Mouse (Mus musculus) thymus, adult 18-20 months (tissue): ENCODE measurements around the gene Edf1.

Experiments used
- DNase-seq, 2 experiments: peaks; one replicate each; pipeline ENCODE4 v3.0.0; 2022; ENCODE audit warnings: mixed read lengths in 2 of 2

The Edf1 gene

DNA sequence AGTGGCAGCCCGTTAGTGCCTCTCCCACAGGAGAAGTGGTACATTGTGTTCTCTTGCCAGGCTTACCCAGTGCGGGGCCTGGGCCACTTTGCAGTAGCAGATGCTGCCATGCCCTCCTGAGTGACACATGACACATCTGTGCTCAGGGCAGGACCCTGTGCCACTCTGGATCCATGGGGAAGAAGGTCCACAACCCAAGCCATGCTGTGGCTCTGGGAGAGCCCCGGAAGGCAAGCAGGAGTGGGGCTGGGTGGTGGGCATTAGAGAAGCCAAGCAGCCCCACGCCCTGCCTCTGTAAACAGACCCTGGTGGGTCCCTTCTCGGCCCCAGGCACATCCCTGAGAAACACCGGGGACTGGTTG, 25.5 kb downstream of the Edf1 start:
- no peak for DNase-seq

DNA sequence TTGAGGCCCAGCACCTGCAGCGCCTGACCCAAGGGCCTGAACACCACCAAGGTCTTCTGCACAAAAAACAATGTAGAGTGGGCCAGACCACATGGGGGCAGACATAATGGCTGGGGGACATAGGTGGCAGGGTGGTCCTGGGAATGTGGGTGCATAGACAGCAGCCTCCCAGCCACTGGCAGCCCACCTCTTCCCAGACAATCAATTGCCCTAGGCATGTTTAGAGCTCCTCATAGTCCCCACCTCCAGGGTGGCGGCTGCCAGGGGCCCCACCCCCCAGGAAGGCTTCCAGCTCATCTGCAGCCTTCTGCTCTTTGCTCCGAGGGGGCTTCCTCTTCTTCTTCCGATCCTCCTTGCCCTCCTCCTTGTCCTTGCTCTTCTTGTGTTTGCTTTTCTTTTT, 25.9 kb downstream of the Edf1 start:
- no peak for DNase-seq

DNA sequence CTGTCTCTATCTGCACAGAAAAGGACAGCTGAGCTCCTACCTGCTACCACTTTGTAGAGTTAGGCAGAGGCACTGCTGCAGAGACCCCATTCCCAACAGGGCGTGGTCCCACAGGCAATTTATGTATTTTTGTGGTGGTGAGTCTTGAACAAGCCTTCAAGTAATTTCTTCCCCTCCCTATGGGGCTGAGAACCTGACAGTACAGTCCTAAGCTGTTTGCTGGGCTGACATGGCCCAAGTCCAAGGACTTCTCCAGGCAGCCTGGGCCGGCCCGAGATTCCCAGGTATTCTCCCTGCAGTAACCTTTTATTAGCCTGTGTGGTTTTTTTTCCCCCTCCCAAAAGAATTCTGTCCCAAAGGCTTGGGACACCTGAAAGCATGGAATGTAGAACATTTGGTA, 26.5 kb downstream of the Edf1 start:
- no peak for DNase-seq

DNA sequence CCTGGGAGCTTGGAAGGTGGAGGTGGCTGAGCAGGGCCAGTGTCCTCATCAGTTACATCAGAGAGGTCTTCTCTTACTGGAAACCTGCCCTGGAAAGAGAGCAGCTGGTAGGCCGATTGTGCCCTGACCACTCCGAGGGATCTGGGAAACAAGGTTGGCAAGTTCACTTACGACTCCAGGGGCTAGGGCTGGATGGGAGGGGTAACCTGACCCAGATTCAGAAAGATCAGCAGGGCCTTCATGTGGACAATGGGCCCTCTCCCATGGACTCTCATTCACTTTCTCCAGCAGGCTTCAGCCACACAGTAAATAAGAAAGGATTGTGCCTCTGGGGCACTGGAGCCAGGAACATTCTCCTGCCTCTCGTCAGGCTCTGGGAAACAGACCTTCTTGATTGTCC, 27.2 kb downstream of the Edf1 start:
- DNase-seq = no peak

DNA sequence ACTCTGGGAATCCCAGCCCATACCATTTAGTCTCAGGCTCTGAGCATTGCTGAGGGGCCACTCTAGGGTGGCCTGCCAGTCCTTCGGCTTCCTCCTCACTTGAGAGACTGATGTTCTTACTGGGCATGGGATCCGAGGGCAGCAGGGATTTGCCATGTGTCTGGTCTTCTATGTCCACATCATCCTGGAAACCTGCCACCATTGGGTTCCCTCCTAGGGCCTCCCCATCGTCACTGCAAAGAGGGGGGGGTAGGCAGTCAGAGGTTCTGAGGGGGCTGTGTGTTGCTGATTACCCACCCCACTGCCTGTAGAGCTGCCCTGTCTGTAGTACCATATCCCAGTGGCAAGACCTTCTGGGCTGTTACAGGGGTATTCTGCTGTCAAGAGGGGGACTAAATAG, 28.0 kb downstream of the Edf1 start:
- DNase-seq = no peak

DNA sequence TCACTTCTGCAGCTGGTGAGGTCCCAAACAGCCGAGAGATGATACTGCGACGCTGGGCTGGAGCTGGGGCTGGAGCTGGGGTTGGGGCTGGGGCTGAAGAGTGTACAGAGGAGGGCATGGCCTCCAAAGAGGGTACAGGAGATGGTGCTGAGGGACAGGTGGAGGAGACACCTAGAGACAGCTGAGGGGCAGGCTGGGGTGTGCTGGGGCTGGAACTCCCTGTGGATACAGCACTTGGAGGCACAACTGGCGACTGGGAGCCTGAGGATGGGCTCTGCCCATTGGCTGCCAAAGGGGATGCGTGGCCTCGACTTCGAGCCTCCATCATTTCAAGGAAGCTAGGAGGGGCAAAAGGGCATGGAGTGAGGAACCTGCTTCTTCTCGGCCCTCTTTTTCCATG, 29.6 kb downstream of the Edf1 start:
- no peak for DNase-seq

DNA sequence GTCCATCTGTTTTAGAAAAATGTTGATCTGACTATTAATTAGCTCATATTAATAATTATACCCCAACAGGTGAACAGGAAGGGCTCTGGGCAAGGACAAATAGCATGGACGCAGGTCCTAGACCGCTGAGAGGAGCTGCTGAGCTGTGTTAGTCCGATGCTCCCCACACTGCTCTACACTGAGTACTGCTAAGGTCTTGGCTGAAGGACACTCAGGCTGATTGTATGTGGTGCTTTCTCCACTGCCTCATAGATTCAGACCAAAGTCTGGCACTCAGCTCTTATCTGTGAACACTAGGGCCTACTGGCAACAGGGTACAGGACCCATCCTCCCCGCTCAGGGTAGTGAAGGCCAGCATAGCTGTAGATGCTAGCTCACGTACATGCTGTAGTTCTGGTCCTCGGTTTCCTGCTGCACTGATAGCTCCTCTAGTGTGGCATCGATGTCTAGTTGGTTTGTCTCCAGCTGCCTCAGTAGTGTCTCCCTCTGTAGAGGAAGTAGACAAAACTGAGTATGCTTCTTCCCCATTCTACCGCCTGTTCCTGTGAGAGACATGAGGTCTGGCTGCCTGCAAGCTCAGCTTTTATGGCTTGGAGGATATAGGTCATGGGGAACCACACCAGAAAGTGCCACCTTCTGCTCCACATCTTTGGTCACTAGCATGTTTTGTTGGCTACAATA, 30.7 kb downstream of the Edf1 start:
- DNase-seq = no peak

DNA sequence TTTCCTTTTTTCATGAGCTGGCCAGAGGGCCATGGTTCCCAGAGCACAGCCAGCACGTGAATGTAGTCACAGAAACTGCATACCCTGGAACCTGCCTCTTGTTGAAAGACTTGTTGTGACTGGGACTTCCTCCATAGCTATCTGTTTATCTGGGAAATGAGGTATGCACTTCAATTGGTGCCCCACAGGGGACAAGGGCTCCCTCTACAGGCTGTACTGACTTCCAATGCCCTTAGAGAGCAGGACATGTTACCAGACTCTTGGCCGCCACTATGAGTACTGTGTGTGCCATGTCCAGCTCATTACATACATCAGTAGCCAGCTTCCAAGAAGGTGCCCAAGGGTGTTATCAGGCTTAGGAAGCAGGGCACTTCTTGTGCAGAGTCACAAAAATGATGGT, 34.2 kb downstream of the Edf1 start:
- DNase-seq = no peak

DNA sequence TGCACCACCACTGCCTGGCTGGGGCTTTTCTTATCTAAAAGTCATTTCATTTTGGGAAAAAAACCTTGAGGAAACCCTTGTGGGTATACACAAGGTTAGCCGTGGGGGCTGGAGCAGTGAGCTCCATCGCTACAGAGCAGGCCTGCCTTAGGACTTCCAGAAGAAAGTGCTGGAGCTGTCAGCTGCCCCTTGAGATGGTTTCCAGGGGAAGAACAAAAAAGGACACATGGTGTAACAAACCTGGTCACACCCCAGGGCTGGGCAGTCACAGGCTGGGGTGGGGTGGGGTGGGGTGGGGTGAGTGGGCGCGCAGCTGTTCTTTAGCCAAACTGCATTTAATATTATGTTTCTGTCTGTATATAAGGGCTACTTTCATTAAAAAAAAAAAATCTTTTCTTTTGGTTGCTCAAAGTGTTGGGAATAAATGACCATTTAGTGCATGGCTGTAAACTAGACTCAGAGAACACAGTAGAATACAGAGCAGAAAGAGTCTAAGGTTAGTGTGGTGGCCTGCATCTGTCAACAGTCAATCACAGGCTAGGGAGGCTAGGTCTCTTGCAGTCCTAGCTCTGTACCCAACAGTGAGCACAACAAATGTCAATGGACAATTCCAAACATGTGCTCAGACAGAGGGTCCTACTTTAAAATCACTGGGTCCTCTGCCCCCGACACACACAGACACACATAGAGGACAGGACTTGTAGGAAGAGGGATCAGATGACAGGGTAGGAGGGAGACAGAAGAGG, 39.3 kb downstream of the Edf1 start:
- no peak for DNase-seq

DNA sequence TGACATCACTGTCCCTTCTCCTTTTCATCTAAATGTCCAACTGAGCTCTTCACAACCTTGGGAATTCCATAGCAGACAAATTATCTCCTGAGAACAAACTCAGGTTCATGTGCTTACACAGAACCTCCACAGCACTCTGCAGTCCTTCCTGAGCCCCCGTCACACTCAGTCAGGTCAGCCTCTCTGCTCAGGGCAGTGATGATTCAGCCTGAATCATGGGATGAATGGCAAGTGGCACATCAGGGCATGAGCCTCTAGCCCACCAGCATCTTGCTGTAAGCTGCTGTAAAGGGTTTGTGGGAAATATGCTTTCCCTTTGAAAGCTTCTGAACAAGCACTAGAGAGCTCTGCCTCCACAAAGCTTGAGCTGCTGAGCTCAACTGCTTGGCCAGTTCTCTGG, 41.1 kb downstream of the Edf1 start:
- no peak for DNase-seq

DNA sequence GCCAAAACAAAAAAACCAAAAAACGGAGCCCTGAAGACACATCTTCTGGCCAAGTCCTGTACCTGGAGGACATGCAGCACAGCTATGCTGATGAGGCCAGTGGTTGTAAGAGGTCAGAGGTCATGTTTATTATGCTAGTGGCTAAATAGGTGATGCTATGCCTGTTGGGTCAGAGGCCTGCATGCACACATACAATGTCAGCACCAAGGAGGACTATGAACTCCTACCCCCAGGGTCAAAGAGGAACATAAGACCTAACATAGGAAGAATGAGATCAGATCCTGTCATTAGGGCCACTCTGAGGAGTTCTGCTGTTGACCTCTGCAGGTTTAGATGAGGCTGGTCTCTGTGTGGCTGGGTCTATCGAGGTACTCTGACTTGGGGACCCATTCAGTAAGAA, 42.4 kb downstream of the Edf1 start:
- DNase-seq = no peak

DNA sequence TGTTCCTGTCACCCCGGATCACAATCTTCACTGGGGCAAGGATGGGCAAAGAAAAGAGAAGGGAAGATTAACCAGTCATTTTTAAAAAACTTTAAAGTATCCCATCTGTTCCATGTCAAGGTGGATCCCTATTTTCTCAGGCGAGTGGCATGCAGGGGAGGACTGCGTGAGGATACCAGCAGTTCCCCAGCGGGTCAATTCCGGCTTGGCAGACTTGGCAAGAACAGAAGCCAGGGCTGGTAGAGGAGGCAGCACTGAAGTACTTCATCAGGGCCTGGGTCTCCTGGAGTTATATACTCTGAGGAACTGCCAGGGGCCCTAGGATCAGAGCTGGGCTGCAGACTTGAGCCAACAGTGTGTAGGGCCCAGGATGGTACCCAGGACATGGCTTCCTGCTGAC, 44.9 kb downstream of the Edf1 start:
- DNase-seq = no peak

DNA sequence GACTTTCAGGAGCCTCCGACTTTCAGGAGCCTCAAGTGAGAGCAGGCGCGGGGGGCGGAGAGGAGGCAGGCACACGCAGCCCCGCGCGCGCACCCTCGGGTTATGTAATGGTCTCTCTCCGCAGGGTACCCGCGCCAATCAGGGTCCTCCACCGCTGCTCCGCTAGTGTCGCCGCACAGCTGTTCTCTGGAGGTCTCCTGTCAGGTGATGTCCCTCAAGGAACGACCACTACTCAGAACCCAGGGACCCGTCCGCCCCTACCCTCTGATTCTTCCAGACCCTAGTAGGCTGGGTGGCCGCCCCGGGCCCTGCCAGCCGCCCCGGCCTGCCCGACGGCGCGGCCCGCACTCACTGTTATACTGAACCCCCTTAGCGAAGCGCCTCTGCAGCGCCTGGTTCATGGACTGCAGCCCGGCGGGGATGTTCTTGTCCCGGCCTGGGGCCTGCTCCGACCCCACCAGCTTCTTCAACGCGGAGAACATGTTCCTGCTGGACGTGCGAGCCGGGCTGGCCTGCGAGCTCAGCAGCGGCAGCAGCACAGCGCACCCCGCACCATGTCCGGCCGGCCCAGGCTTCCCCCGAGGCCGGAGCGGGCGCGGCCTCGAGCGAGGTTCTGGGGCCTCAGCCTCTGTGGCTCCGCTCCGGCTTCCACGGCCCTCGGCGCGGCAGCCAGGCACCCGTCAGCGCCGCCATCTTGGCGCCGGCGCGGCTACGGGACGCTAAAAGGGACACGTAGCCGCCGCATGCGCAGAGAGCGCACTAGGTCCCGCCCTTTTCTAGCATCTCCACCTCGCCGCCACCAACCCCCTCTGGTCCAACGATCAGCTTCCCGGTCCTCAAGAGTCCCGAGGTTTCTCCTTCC, 50.3 kb downstream of the Edf1 start, which contains the start of gene Rabl6:
Gene Rabl6, minus strand, starts transcription at position 761 of the 862 bp plus-strand sequence.
- DNase-seq = peak; percentile 75 to 76

DNA sequence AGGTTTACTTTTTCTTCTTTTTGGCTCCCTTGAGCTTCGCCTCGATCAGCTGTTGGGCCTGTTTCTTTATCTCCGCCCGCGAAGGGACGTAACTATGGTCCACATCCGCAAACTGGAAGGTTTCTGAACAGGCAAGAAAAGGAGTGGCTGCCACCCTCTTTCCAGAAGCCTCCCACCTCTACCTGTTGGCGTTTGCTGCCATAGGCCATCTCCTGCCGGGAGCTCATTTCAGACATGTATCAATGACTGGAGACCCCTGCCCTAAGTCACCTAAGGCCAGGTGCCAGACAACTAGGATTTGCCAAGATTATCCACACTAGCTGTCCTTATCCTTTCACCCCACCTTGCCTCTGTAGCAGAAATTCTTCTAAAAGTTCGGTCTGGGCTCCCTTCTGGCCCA, 51.0 kb downstream of the Edf1 start:
- no peak for DNase-seq
